Mouse (Mus musculus) heart, embryonic 14.5 days (tissue): ENCODE measurements at regions not wholly inside any gene's neighbourhood (a gene's known extent, or its start where the extent isn't known, plus 50 kb on each side); places are given as distances from the start of the nearest gene placed in this dataset.

Experiments used
- ATAC-seq: fragments of 200-750 bp; cut with Nextera tagmentation; 2 replicates; pipeline ENCODE4 v1.8.0; 2017; ENCODE audit warnings: low read depth, moderate TSS enrichment; ENCODE audit not compliant: insufficient number of reproducible peaks, insufficient read depth, low FRiP score
- H3K27ac ChIP-seq, 2 experiments: fragments of 200-500 bp in 1 of 2; fragments of 300-500 bp in 1 of 2; sonication (generic) in 1 of 2; replicated peaks in 1 of 2; 2 replicates each; pipeline ENCODE4 v1.5.1; 2012 to 2014; ENCODE audit warnings: low read depth in 2 of 2, low read length in 2 of 2, control low read depth in 1 of 2, mild to moderate bottlenecking in 1 of 2, mixed read lengths in 1 of 2; ENCODE audit not compliant: control insufficient read depth in 1 of 2, insufficient read depth in 1 of 2
- H3K27me3 ChIP-seq: fragments of 300-500 bp; sonication (generic); 2 replicates; pipeline ENCODE4 v1.6.1; 2014; ENCODE audit warnings: mild to moderate bottlenecking, low read length, control low read depth; ENCODE audit not compliant: control insufficient read depth, insufficient read depth
- H3K36me3 ChIP-seq: fragments of 300-500 bp; sonication (generic); 2 replicates; pipeline ENCODE4 v1.6.1; 2014; ENCODE audit warnings: mild to moderate bottlenecking, control low read depth, low read length, mixed read lengths; ENCODE audit not compliant: control insufficient read depth, insufficient read depth
- H3K4me1 ChIP-seq, 2 experiments: fragments of 200-500 bp in 1 of 2; fragments of 300-500 bp in 1 of 2; sonication (generic) in 1 of 2; 2 replicates each; pipeline ENCODE4 v1.6.1; 2012 to 2014; ENCODE audit warnings: low read length in 2 of 2, control low read depth in 1 of 2, mixed read lengths in 1 of 2; ENCODE audit not compliant: control insufficient read depth in 2 of 2, insufficient read depth in 2 of 2
- H3K4me2 ChIP-seq: fragments of 300-500 bp; sonication (generic); 2 replicates; pipeline ENCODE4 v1.6.1; 2014; ENCODE audit warnings: mild to moderate bottlenecking, low read length
- H3K4me3 ChIP-seq, 2 experiments: fragments of 200-500 bp in 1 of 2; fragments of 300-500 bp in 1 of 2; sonication (generic) in 1 of 2; 2 replicates each; pipeline ENCODE4 v1.5.1; 2012 to 2014; ENCODE audit warnings: low read length in 2 of 2, mild to moderate bottlenecking in 2 of 2, control low read depth in 1 of 2, low read depth in 1 of 2, moderate library complexity in 1 of 2; ENCODE audit not compliant: control insufficient read depth in 1 of 2, insufficient read depth in 1 of 2
- H3K9ac ChIP-seq: fragments of 300-500 bp; sonication (generic); 2 replicates; pipeline ENCODE4 v1.6.1; 2014; ENCODE audit warnings: mild to moderate bottlenecking, low read length
- H3K9me3 ChIP-seq: fragments of 300-500 bp; sonication (generic); 2 replicates; pipeline ENCODE4 v1.6.1; 2016; ENCODE audit warnings: low read length, control low read depth; ENCODE audit not compliant: control insufficient read depth
- WGBS: fragments of 180-500 bp; shearing (Covaris S2); extraction: QIAGEN DNeasy Blood & Tissue Kit; methylation state at CpG from one replicate; pipeline ENCODE4 v1.1.7; 2014; 5-methylcytosine and 5-hydroxymethylcytosine counted together

GRCm38 (mm10) chr17:63761058-63761457 lies 101.8 kb upstream of the Fer start:
- WGBS = 94% methylated on average over 5 of the region's 5 CpGs
- H3K4me3 ChIP-seq = no peak overlapping the region
- peaks cover 6% of the 10 kb centered on the region; the same call in 1 of the 2 replicates for H3K9me3 ChIP-seq
- H3K9ac ChIP-seq = no peak overlapping the region
- no peak for ATAC-seq
- no peak overlapping the region for H3K4me2 ChIP-seq
- H3K27me3 ChIP-seq = no peaks in the 10 kb centered on the region
- H3K36me3 ChIP-seq = no peaks in the 10 kb centered on the region
- no peaks in the 10 kb centered on the region for H3K4me1 ChIP-seq
- no peak overlapping the region for H3K27ac ChIP-seq

GRCm38 (mm10) chr17:63771111-63771510 lies 91.8 kb upstream of the Fer start:
- no peak overlapping the region for H3K9ac ChIP-seq
- H3K4me2 ChIP-seq = no peak overlapping the region
- no peak overlapping the region for H3K27ac ChIP-seq
- no peak for ATAC-seq
- no peak overlapping the region for H3K4me3 ChIP-seq
- no peaks in the 10 kb centered on the region for H3K36me3 ChIP-seq
- 68% methylated on average over 6 of the region's 6 CpGs for WGBS
- H3K4me1 ChIP-seq = no peaks in the 10 kb centered on the region
- no peaks in the 10 kb centered on the region for H3K9me3 ChIP-seq
- H3K27me3 ChIP-seq = no peaks in the 10 kb centered on the region

- H3K9me3 ChIP-seq = no peaks in the 10 kb centered on the region
- peaks cover 0 to 2% of the 10 kb centered on the region in 2 experiments; a peak in 1 of 4 replicates for H3K4me1 ChIP-seq
- H3K27me3 ChIP-seq = no peaks in the 10 kb centered on the region
- no peaks in the 10 kb centered on the region for H3K36me3 ChIP-seq
- no peak overlapping the region for H3K9ac ChIP-seq
- no peak for ATAC-seq
- H3K27ac ChIP-seq = no peak overlapping the region
- H3K4me3 ChIP-seq = no peak overlapping the region
- 89% methylated on average over 19 of the region's 19 CpGs for WGBS
- no peak overlapping the region for H3K4me2 ChIP-seq
Observed at GRCm38 (mm10) chr17:63784381-63785116, 78.3 kb upstream of the Fer start.

- peaks cover 0 to 2% of the 10 kb centered on the region in 2 experiments; a peak in 1 of 4 replicates for H3K4me1 ChIP-seq
- no peak overlapping the region for H3K9ac ChIP-seq
- no peak overlapping the region for H3K4me3 ChIP-seq
- no peak overlapping the region for H3K4me2 ChIP-seq
- 72% methylated on average over 11 of the region's 11 CpGs for WGBS
- H3K27ac ChIP-seq = no peak overlapping the region
- no peak for ATAC-seq
- no peaks in the 10 kb centered on the region for H3K9me3 ChIP-seq
- no peaks in the 10 kb centered on the region for H3K27me3 ChIP-seq
- H3K36me3 ChIP-seq = no peaks in the 10 kb centered on the region
Observed at GRCm38 (mm10) chr17:63786444-63786843, 76.4 kb upstream of the Fer start.

- Histone ChIP-seq H3K36me3 (no peaks in the 10 kb centered on the region), H3K4me3 (no peak overlapping the region), H3K4me1 (no peaks in the 10 kb centered on the region), H3K27ac (no peak overlapping the region), H3K4me2 (no peak overlapping the region), H3K9me3 (no peaks in the 10 kb centered on the region), H3K27me3 (no peaks in the 10 kb centered on the region), H3K9ac (no peak overlapping the region)
- ATAC-seq = no peak
- 83% methylated on average over 6 of the region's 6 CpGs for WGBS
Observed at GRCm38 (mm10) chr17:63794352-63794751, 68.5 kb upstream of the Fer start.

- no peaks in the 10 kb centered on the region for H3K27me3 ChIP-seq
- ATAC-seq = no peak
- no peaks in the 10 kb centered on the region for H3K9me3 ChIP-seq
- no peaks in the 10 kb centered on the region for H3K4me1 ChIP-seq
- no peak overlapping the region for H3K27ac ChIP-seq
- 90% methylated on average over 6 of the region's 6 CpGs for WGBS
- no peak overlapping the region for H3K4me3 ChIP-seq
- H3K36me3 ChIP-seq = no peaks in the 10 kb centered on the region
- no peak overlapping the region for H3K4me2 ChIP-seq
- no peak overlapping the region for H3K9ac ChIP-seq
Observed at GRCm38 (mm10) chr17:63798381-63798780, 64.5 kb upstream of the Fer start.

GRCm38 (mm10) chr17:63798961-63799531 lies 63.8 kb upstream of the Fer start:
- no peak for ATAC-seq
- Histone ChIP-seq H3K27ac (no peak overlapping the region), H3K4me2 (no peak overlapping the region), H3K27me3 (no peaks in the 10 kb centered on the region), H3K4me3 (no peak overlapping the region), H3K9ac (no peak overlapping the region), H3K36me3 (no peaks in the 10 kb centered on the region), H3K4me1 (no peaks in the 10 kb centered on the region), H3K9me3 (no peaks in the 10 kb centered on the region)
- WGBS = 82% methylated on average over 6 of the region's 6 CpGs

- Histone ChIP-seq H3K9me3 (no peaks in the 10 kb centered on the region), H3K9ac (no peak overlapping the region), H3K27me3 (no peaks in the 10 kb centered on the region), H3K4me1 (no peaks in the 10 kb centered on the region), H3K27ac (no peak overlapping the region), H3K4me2 (no peak overlapping the region), H3K4me3 (no peak overlapping the region), H3K36me3 (no peaks in the 10 kb centered on the region)
- no peak for ATAC-seq
- 90% methylated on average over 9 of the region's 9 CpGs for WGBS
Observed at GRCm38 (mm10) chr17:63801411-63801810, 61.5 kb upstream of the Fer start.
